Mouse (Mus musculus): Measurements from ENCODE around the gene Mr1. TPM values are rescaled to one million over a fixed set of nuclear protein-coding genes. Genes with fewer than 3 reads are reported as not detected.

Mr1 gene
- polyA plus RNA-seq, 1 experiment from 2014 or later: 1.6 TPM

DNA sequence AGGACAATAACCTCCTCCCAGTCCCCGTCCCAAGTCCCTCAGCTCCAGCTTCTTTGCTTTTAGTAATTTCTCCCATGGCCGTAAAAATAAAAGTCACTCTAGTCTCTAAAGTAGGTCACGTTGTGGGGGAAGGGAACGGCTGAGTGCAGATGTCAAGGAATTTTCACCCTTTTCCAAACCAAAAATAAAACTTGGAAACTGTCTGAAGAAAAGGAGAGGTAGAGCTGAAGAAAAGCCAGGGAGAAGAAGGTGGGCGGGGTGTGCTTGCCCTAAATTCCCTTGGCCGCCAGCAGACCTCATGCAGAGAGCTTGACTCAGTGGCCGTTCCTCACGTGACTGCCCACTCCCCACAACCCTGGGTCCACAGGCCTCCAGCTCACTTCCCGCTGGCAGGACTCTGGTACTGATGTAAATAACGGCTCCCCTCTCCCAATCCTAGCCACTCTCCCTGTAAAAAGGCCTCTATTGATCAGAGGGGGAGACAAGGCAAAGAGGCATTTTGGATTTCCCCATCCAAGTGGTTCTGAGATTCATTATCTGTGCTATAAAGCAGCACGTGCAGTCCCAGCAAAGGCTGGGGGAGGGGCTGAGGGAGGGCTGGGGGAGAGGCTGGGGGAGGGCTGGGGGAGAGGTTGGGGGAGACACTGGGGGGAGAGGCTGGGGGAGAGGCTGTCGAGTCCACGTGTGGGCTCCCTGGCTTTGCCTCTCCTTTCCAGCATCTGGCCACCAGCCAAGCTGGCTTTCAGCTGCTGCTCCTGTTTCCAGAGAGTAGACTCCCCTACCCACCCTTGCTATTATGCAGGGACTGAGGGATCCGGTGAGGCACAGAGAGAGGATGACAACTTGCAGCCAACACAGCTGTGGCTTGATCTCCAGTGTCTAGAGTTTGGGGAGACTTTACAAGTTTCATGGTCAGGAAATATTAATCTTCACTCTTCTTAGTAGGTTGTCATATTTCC lies 54.5 kb downstream of the Mr1 start:
- Histone ChIP-seq H3K4me3 (replicated peaks) (no peak overlapping the region), H3K27ac (replicated peaks) (peak overlapping the region; percentile 71), H3K36me3 (no peaks in the 10 kb centered on the region), H3K27me3 (replicated peaks) (no peaks in the 10 kb centered on the region), H3K9ac (replicated peaks) (no peak overlapping the region), H3K4me1 (peaks cover 36% of the 10 kb centered on the region), H3K9me3 (replicated peaks) (no peaks in the 10 kb centered on the region), H3K4me2 (0 out of 2 replicates have a peak overlapping the region, but pooled peaks have one; percentile 7)
- peak; percentile 73 for ATAC-seq (ENCODE audit: low FRiP score)
- WGBS: 15% methylated on average over 14 of the region's 14 CpGs

DNA sequence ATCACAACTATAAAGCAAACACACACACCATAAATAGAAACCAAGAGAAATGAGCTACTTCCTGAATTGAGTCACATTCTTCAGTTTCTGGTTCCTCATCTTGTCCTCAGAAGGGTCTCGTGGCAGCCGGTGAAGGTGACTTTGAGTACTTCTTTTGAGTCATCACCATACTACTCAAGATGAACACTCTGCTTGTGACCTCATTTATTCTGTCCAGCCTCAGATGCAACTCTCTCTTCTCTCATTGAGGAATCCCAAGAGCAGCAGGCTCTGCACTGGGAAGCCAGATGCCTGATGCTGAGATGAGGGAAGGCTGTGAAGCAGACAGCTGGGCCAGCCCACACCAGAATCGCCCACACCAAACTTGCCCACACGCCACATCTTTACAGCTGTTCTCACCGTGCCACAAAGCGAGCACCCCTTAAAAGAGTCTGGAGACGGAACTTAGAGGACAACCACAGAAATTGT lies 55.2 kb downstream of the Mr1 start:
- 62% methylated on average over 7 of the region's 7 CpGs for WGBS
- no peaks in the 10 kb centered on the region for H3K9me3 ChIP-seq (replicated peaks)
- no peaks in the 10 kb centered on the region for H3K27me3 ChIP-seq (replicated peaks)
- no peak overlapping the region for H3K9ac ChIP-seq (replicated peaks)
- peak overlapping the region; percentile 71 for H3K27ac ChIP-seq (replicated peaks)
- H3K4me3 ChIP-seq (replicated peaks): no peak overlapping the region
- H3K4me2 ChIP-seq: no peak overlapping the region
- H3K4me1 ChIP-seq: peaks cover 38% of the 10 kb centered on the region
- no peak for ATAC-seq (ENCODE audit: low FRiP score)
- no peaks in the 10 kb centered on the region for H3K36me3 ChIP-seq

DNA sequence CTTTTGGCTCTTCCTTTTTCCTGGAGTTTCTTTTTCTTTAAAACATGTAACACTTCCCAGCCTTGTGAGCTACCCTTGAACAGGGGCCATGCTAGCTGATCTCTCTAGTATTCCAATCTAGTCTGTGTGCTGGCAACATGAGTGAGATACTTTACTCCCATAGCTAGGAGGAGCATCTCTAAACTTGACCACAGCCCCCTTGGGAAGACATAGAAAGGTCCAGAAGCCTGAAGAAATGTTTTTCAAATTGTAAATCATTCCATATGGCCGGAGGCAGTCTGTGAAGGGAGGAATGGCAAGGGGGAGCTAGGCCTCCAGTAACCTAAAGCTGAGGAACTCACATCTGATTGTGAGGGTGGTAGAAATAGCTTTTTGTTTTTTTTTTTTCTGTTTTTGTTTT lies 55.9 kb downstream of the Mr1 start:
- H3K4me1 ChIP-seq: peaks cover 42% of the 10 kb centered on the region
- 86% methylated on average over 1 of the region's 1 CpGs for WGBS

DNA sequence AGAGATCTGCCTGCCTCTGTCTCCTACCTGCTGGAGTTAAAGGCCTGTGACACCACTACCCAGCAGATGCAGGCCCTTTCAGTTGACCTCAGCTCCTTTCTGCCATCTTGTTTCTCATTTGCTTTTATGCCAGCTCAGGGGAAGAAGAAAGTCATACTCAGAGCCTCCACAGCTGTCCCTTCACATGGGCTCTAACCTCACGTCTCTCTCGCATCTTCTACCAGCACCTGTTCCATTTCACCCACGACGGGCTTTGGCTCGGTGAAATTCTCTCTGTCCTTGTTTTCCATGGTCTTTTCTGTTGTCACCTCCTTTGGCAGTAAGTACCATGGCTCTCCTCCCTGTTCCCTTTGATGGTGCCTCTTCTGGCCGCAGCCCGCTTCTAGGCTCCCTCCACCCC lies 56.3 kb downstream of the Mr1 start:
- Histone ChIP-seq H3K27me3 (replicated peaks) (no peaks in the 10 kb centered on the region), H3K36me3 (no peaks in the 10 kb centered on the region), H3K4me1 (peaks cover 45% of the 10 kb centered on the region), H3K9ac (replicated peaks) (no peak overlapping the region), H3K27ac (replicated peaks) (no peak overlapping the region), H3K9me3 (replicated peaks) (no peaks in the 10 kb centered on the region), H3K4me3 (replicated peaks) (no peak overlapping the region), H3K4me2 (no peak overlapping the region)
- WGBS: 90% methylated on average over 7 of the region's 7 CpGs
- ATAC-seq (ENCODE audit: low FRiP score): no peak

More for the DNA sequence above, 55.9 kb downstream of the Mr1 start:
- Histone ChIP-seq H3K27ac (replicated peaks) (no peak overlapping the region), H3K9ac (replicated peaks) (no peak overlapping the region), H3K9me3 (replicated peaks) (no peaks in the 10 kb centered on the region), H3K27me3 (replicated peaks) (no peaks in the 10 kb centered on the region), H3K36me3 (no peaks in the 10 kb centered on the region), H3K4me2 (no peak overlapping the region), H3K4me3 (replicated peaks) (no peak overlapping the region)
- ATAC-seq (ENCODE audit: low FRiP score): no peak

DNA sequence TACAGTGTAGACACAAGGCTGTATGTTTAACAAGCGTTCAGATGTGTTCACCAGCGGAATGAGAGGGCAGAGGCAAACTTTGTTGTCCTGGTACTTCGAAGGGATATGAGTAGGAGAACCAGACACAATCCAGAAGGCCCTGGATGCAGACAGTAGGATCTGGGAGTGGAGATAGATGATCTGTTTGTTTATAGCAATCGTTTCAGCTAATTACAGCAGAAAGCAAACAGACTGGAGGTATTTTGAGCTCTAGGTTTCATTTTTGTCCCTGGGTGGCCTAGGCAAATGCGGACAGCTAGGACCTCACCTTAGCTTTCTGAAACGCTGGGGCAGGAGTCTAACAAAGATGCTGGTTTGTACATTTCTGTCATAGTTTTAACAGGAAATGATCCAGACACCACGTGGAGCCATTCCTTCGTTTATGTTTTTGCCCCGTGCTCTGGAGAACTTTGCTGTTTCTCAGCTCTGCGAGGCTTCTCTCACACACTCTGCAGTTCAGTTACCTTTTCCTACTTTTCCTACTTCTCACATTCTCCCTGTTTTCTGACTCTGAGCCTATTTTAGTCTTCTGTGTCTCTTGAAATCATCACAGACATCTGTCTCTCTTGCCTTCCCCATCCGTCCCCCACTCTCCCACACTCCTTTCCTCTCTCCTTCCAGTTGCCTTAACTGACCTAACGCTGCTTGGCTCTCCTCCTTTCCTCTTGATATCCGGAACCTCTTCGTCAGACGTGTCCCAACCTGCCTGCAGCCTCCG lies 57.6 kb downstream of the Mr1 start:
- Histone ChIP-seq H3K27ac (replicated peaks) (no peak overlapping the region), H3K4me2 (no peak overlapping the region), H3K9ac (replicated peaks) (no peak overlapping the region), H3K9me3 (replicated peaks) (no peaks in the 10 kb centered on the region), H3K27me3 (replicated peaks) (no peaks in the 10 kb centered on the region), H3K36me3 (no peaks in the 10 kb centered on the region), H3K4me3 (replicated peaks) (no peak overlapping the region), H3K4me1 (peaks cover 57% of the 10 kb centered on the region)
- no peak for ATAC-seq (ENCODE audit: low FRiP score)
- 74% methylated on average over 16 of the region's 16 CpGs for WGBS

DNA sequence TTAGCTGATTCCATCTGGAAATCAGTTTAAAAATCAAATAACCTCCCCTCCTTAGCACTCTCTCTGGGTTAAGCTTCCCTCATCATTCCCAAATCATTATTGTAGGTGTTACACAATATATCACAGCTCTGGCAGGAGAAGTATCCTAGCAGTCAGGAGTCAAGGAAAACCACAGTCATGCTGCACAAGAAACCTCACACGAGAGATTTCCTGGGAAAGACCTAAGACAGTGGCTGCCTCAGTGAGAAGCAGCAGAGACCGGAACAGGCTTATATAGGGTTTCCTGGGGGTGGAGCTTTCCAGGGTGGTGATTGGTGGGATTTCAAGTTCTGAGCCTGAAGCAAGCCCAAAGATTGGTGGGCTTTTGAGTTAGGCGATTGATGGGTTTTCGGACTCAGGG lies 58.6 kb downstream of the Mr1 start:
- Histone ChIP-seq H3K27ac (replicated peaks) (no peak overlapping the region), H3K4me2 (no peak overlapping the region), H3K4me1 (peaks cover 55% of the 10 kb centered on the region), H3K4me3 (replicated peaks) (no peak overlapping the region), H3K27me3 (replicated peaks) (no peaks in the 10 kb centered on the region), H3K9ac (replicated peaks) (no peak overlapping the region), H3K9me3 (replicated peaks) (no peaks in the 10 kb centered on the region), H3K36me3 (no peaks in the 10 kb centered on the region)
- 97% methylated on average over 4 of the region's 4 CpGs for WGBS
- ATAC-seq (ENCODE audit: low FRiP score): no peak

DNA sequence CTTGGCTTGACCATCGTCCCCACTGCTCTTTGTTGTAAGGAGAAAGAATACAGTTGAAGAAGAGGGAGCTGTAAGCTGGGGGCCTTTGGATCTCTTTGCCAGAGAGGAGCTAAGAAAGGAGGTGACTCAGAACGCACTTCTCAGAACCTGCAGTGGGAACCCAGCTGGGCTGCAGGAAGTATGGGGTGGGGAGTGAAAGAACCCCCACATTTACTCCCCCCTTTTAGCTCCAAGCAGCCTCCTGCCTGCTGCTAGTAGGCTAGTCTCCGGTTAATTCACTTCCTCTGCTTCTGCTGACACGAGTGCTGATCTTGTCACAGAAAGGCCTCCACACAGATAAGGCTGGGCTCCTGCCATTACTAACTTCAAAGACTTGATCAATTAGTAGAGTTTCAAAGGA lies 59.7 kb downstream of the Mr1 start:
- H3K4me3 ChIP-seq (replicated peaks): no peak overlapping the region
- H3K27me3 ChIP-seq (replicated peaks): no peaks in the 10 kb centered on the region
- no peaks in the 10 kb centered on the region for H3K36me3 ChIP-seq
- 17% methylated on average over 4 of the region's 4 CpGs for WGBS
- H3K9ac ChIP-seq (replicated peaks): no peak overlapping the region
- peaks cover 55% of the 10 kb centered on the region for H3K4me1 ChIP-seq
- H3K27ac ChIP-seq (replicated peaks): peak overlapping the region; percentile 45
- no peak for ATAC-seq (ENCODE audit: low FRiP score)
- H3K9me3 ChIP-seq (replicated peaks): no peaks in the 10 kb centered on the region
- no peak overlapping the region for H3K4me2 ChIP-seq

DNA sequence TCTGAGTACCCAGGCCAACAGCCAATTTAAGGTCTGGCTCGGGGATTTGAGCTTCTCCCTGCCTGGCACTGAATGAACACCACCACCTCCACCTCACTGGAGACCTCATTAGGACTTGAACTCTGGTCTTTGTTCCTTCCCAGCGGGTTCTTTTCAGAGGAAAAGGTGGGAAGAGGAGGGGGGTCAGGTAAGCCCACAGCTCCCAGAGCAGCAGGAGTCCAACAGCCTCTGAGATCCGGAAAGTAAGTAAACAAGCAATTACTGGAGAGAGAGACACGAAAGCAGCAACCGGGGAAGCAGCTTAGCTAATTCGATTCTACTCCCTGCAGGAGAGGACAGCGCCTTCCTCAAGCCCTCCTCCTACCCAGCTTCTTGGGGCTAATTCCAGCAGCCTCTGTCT lies 60.2 kb downstream of the Mr1 start:
- H3K4me2 ChIP-seq: no peak overlapping the region
- no peaks in the 10 kb centered on the region for H3K36me3 ChIP-seq
- 15% methylated on average over 7 of the region's 7 CpGs for WGBS
- H3K27me3 ChIP-seq (replicated peaks): no peaks in the 10 kb centered on the region
- H3K27ac ChIP-seq (replicated peaks): peak overlapping the region; percentile 45
- H3K9me3 ChIP-seq (replicated peaks): no peaks in the 10 kb centered on the region
- peaks cover 55% of the 10 kb centered on the region for H3K4me1 ChIP-seq
- no peak overlapping the region for H3K9ac ChIP-seq (replicated peaks)
- no peak for ATAC-seq (ENCODE audit: low FRiP score)
- no peak overlapping the region for H3K4me3 ChIP-seq (replicated peaks)

DNA sequence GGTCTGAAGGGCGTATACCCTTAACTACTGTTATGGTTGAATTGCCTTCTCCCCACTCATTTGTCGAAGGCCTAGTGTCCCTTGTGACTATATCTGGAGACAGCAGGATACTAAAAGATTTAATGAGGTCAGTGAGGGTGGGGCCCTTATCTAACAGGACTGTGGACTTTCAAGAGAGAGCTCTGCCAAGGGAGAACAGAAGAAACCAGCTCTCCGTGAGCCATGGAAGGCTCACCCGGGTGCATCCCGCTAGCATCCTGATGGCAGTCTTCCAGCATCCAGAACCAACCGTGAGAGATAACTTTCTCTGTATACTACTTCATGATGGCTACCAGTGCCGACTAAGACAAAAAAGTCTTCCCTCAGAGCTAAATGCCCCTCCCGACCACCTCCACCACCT lies 61.8 kb downstream of the Mr1 start:
- WGBS: 34% methylated on average over 8 of the region's 8 CpGs
- H3K36me3 ChIP-seq: no peaks in the 10 kb centered on the region
- H3K27ac ChIP-seq (replicated peaks): 0 out of 2 replicates have a peak overlapping the region, but pooled peaks have one; percentile 92
- peaks cover 56% of the 10 kb centered on the region for H3K4me1 ChIP-seq
- H3K4me2 ChIP-seq: no peak overlapping the region
- no peak for ATAC-seq (ENCODE audit: low FRiP score)
- H3K4me3 ChIP-seq (replicated peaks): no peak overlapping the region
- no peaks in the 10 kb centered on the region for H3K27me3 ChIP-seq (replicated peaks)
- no peak overlapping the region for H3K9ac ChIP-seq (replicated peaks)
- H3K9me3 ChIP-seq (replicated peaks): no peaks in the 10 kb centered on the region

DNA sequence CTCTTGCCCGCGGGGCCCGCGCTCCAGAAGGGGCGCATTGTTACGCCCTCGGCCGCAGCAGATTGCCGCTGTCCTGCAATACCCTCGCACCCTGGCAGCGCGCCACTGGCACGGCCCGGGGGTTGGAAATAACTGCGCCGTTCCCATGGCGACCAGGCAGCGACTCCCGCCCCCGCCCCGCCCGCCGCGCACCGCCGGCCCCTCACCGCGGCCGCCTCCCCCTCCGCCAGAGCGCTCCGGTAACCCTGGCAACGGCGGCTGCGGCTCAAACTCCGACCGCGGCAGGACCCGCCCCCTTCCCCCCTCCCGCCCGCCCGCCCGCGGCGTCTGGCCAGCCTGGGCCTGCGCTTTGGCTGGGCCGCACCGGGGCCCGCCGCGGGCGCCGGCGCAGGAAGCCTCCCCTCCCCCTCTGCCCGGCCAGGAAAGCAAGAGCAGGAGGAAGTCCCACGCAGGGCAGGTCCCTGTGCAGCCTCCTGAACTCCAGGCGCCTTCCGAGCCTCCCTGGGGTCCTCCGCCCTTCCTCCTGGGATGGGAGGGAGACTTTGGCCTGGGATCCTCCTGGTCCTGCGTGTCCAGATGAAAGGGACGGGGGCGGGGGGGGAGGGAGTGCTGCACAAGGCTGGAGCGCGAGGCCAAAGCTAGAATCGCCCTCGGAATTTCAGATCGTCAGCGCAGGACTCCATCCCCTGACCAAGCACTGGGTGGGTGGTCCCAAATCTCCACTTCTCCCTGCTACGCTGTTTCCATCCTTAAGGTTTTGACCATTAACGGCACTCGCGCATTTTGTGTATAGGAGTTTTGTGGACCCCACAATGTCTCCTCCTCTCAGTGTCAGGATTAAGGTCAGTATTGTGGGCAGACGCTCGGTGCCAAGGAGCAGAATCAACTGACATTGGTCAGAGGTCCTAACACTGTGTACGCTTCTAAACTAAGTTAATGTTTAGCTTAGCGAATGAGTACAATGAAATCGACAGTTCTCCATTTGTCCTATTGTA lies 63.0 kb downstream of the Mr1 start:
- peak; percentile 94 for ATAC-seq (ENCODE audit: low FRiP score)
- Histone ChIP-seq H3K4me2 (peak overlapping the region; percentile 68), H3K9me3 (replicated peaks) (no peaks in the 10 kb centered on the region), H3K27me3 (replicated peaks) (no peaks in the 10 kb centered on the region), H3K27ac (replicated peaks) (peak overlapping the region; percentile 92), H3K4me1 (peaks cover 54% of the 10 kb centered on the region), H3K4me3 (replicated peaks) (peak overlapping the region; percentile 51), H3K36me3 (no peaks in the 10 kb centered on the region), H3K9ac (replicated peaks) (peak overlapping the region; percentile 58)
- 2% methylated on average over 44 of the region's 77 CpGs for WGBS

DNA sequence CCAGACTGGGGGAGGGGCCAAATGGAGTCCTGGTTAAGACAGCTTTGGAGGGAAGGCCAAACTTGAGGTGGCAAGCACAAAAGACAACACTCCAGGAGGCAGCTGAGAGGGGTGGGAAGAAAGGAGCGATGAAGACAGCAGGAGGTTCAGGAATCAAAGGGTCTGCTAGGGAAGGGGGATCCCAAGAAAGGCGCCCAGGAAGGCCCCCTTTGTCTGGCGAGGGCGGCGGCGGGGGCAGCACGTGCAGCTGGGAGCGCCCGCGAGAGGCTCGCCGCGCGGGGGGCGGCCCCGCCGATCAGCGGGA lies 63.7 kb downstream of the Mr1 start:
- H3K27me3 ChIP-seq (replicated peaks): no peaks in the 10 kb centered on the region
- ATAC-seq (ENCODE audit: low FRiP score): peak; percentile 62; the same call in 1 of the 2 replicates
- H3K36me3 ChIP-seq: no peaks in the 10 kb centered on the region
- peak overlapping the region; percentile 92 for H3K27ac ChIP-seq (replicated peaks)
- peak overlapping the region; percentile 55 for H3K9ac ChIP-seq (replicated peaks)
- no peaks in the 10 kb centered on the region for H3K9me3 ChIP-seq (replicated peaks)
- H3K4me2 ChIP-seq: peak overlapping the region; percentile 68
- peaks cover 58% of the 10 kb centered on the region for H3K4me1 ChIP-seq
- peak overlapping the region; percentile 51 for H3K4me3 ChIP-seq (replicated peaks)
- 0% methylated on average over 16 of the region's 18 CpGs for WGBS
